22 mouse cellular contexts compared by ENCODE assay signal in genomic region chr2:26294457-26294856, GRCm38 (mm10). TPM values are rescaled to one million over a fixed set of nuclear protein-coding genes. Genes with fewer than 3 reads are reported as not detected.
DNase-seq lines count a peak whose midpoint lies in the region; ATAC-seq and TF ChIP-seq lines count a peak whose summit lies in the region.
"Had no signal": no experiment of that assay in that cellular context is flagged by ENCODE, and none has a peak within 500 bp of the region (broad histone marks: within the 10 kb centered on the region; RNA-seq: fewer than 3 reads in every experiment).

TSS of gene Ccdc187 (minus strand) at chr2:26294557.

- no peak within 1 kb of the TSS for H3K4me3 ChIP-seq in midbrain, embryonic 10.5 days
- H3K4me3 ChIP-seq in midbrain, embryonic 15.5 days: no peak within 1 kb of the TSS
- no peak within 1 kb of the TSS for H3K4me3 ChIP-seq in midbrain, embryonic 11.5 days (ENCODE audit: low read depth, low read length)
- no peak within 1 kb of the TSS for H3K4me3 ChIP-seq in midbrain, embryonic 16.5 days (ENCODE audit: low read depth, low read length)
- no peak within 1 kb of the TSS for H3K4me3 ChIP-seq in neural tube, embryonic 11.5 days (ENCODE audit: low read depth, low read length)
- peak within 1 kb of the TSS; percentile 79 for H3K4me3 ChIP-seq in testis, adult 2 months (ENCODE audit: control insufficient read depth, low read depth, low read length)

- H3K27ac ChIP-seq in midbrain, embryonic 10.5 days (replicated peaks): 0 out of 2 replicates have a peak within 1 kb of the TSS, but pooled peaks have one; percentile 42
- H3K27ac ChIP-seq in midbrain, embryonic 15.5 days: no peak within 1 kb of the TSS
- H3K27ac ChIP-seq in midbrain, embryonic 11.5 days (ENCODE audit: low read depth, low read length): no peak within 1 kb of the TSS
- H3K27ac ChIP-seq in midbrain, embryonic 16.5 days (ENCODE audit: low read length): no peak within 1 kb of the TSS
- H3K27ac ChIP-seq in neural tube, embryonic 11.5 days (ENCODE audit: low read depth, low read length): no peak within 1 kb of the TSS
- no peak within 1 kb of the TSS for H3K27ac ChIP-seq in testis, adult 2 months (ENCODE audit: control insufficient read depth, insufficient read depth, low read depth, low read length)

- ATAC-seq in midbrain, embryonic 15.5 days (replicated peaks): no peak
- no peak for ATAC-seq in midbrain, embryonic 11.5 days (ENCODE audit: low FRiP score)
- no peak for ATAC-seq in midbrain, embryonic 16.5 days
- ATAC-seq in neural tube, embryonic 11.5 days (ENCODE audit: insufficient read depth, low FRiP score, low TSS enrichment): no peak
- ATAC-seq: activated CD4-positive, CD25-positive, alpha-beta regulatory T cell, adult 4 months; CD4-positive, CD25-positive, alpha-beta regulatory T cell, adult 4 months; Patski had no signal

- WGBS in midbrain, embryonic 10.5 days: 67% methylated on average over 2 of the region's 2 CpGs
- 65% methylated on average over 2 of the region's 2 CpGs for WGBS in midbrain, embryonic 15.5 days
- WGBS in midbrain, embryonic 11.5 days: 69% methylated on average over 2 of the region's 2 CpGs
- WGBS in midbrain, embryonic 16.5 days: 68% methylated on average over 2 of the region's 2 CpGs
- 61% methylated on average over 2 of the region's 2 CpGs for WGBS in neural tube, embryonic 11.5 days

- no peaks in the 10 kb centered on the region for H3K36me3 ChIP-seq in midbrain, embryonic 10.5 days
- no peaks in the 10 kb centered on the region for H3K36me3 ChIP-seq in midbrain, embryonic 15.5 days (replicated peaks)
- no peaks in the 10 kb centered on the region for H3K36me3 ChIP-seq in midbrain, embryonic 11.5 days (ENCODE audit: control insufficient read depth, insufficient read depth, low read length)
- no peaks in the 10 kb centered on the region for H3K36me3 ChIP-seq in midbrain, embryonic 16.5 days (ENCODE audit: control insufficient read depth, insufficient read depth, low read length)
- H3K36me3 ChIP-seq in neural tube, embryonic 11.5 days (ENCODE audit: control insufficient read depth, insufficient read depth, low read length): no peaks in the 10 kb centered on the region
- H3K36me3 ChIP-seq in testis, adult 2 months (ENCODE audit: control insufficient read depth, insufficient read depth, low read length): no peaks in the 10 kb centered on the region
- H3K36me3 ChIP-seq: G1E had no signal

- peaks cover 32% of the 10 kb centered on the region for H3K4me1 ChIP-seq in midbrain, embryonic 10.5 days
- H3K4me1 ChIP-seq in midbrain, embryonic 15.5 days: peaks cover 31% of the 10 kb centered on the region
- H3K4me1 ChIP-seq in midbrain, embryonic 11.5 days (ENCODE audit: control insufficient read depth, insufficient read depth, low read length): peaks cover 27% of the 10 kb centered on the region
- peaks cover 16% of the 10 kb centered on the region for H3K4me1 ChIP-seq in midbrain, embryonic 16.5 days (ENCODE audit: control insufficient read depth, insufficient read depth, low read length)
- H3K4me1 ChIP-seq in neural tube, embryonic 11.5 days (ENCODE audit: control insufficient read depth, insufficient read depth, low read length): peaks cover 9% of the 10 kb centered on the region; the same call in 1 of the 2 replicates
- H3K4me1 ChIP-seq in testis, adult 2 months (ENCODE audit: control insufficient read depth, insufficient read depth, low read length): no peaks in the 10 kb centered on the region

- peak; percentile 25; the same call in 1 of the 2 replicates for TF ChIP-seq POLR2A in testis, adult 2 months (IDR thresholded peaks at IDR 0.05; ENCODE audit: control insufficient read depth, low read depth, low read length)

- no peak for TF ChIP-seq CTCF in testis, adult 2 months (IDR thresholded peaks at IDR 0.05; ENCODE audit: control insufficient read depth, insufficient read depth, insufficient replicate concordance, low read depth, low read length)

- H3K9ac ChIP-seq in midbrain, embryonic 15.5 days: no peak within 1 kb of the TSS
- H3K9ac ChIP-seq in midbrain, embryonic 11.5 days (ENCODE audit: low read length): no peak within 1 kb of the TSS
- no peak within 1 kb of the TSS for H3K9ac ChIP-seq in midbrain, embryonic 16.5 days (ENCODE audit: low read depth, low read length)
- H3K9ac ChIP-seq in neural tube, embryonic 11.5 days (ENCODE audit: low read length): no peak within 1 kb of the TSS

- H3K27me3 ChIP-seq in midbrain, embryonic 10.5 days (ENCODE audit: low read depth, poor library complexity, severe bottlenecking): peaks cover 3% of the 10 kb centered on the region
- no peaks in the 10 kb centered on the region for H3K27me3 ChIP-seq in midbrain, embryonic 15.5 days (replicated peaks)
- no peaks in the 10 kb centered on the region for H3K27me3 ChIP-seq in midbrain, embryonic 11.5 days (ENCODE audit: control insufficient read depth, insufficient read depth, low read length)
- no peaks in the 10 kb centered on the region for H3K27me3 ChIP-seq in midbrain, embryonic 16.5 days (ENCODE audit: control insufficient read depth, insufficient read depth, low read depth, low read length)
- no peaks in the 10 kb centered on the region for H3K27me3 ChIP-seq in neural tube, embryonic 11.5 days (ENCODE audit: control insufficient read depth, insufficient read depth, low read length)
- H3K27me3 ChIP-seq in testis, adult 2 months (ENCODE audit: control insufficient read depth, insufficient read depth, low read length): no peaks in the 10 kb centered on the region
- H3K27me3 ChIP-seq: Patski had no signal

- no peaks in the 10 kb centered on the region for H3K9me3 ChIP-seq in midbrain, embryonic 10.5 days (replicated peaks)
- no peaks in the 10 kb centered on the region for H3K9me3 ChIP-seq in midbrain, embryonic 15.5 days
- no peaks in the 10 kb centered on the region for H3K9me3 ChIP-seq in midbrain, embryonic 11.5 days (ENCODE audit: control insufficient read depth, low read length)
- H3K9me3 ChIP-seq in midbrain, embryonic 16.5 days (replicated peaks; ENCODE audit: control insufficient read depth, low read length, poor library complexity, severe bottlenecking): no peaks in the 10 kb centered on the region
- H3K9me3 ChIP-seq in neural tube, embryonic 11.5 days (ENCODE audit: control insufficient read depth, low read length): no peaks in the 10 kb centered on the region
- H3K9me3 ChIP-seq: G1E had no signal

- no peak within 1 kb of the TSS for H3K4me2 ChIP-seq in midbrain, embryonic 15.5 days
- H3K4me2 ChIP-seq in midbrain, embryonic 11.5 days: no peak within 1 kb of the TSS
- no peak within 1 kb of the TSS for H3K4me2 ChIP-seq in midbrain, embryonic 16.5 days (ENCODE audit: low read length)
- no peak within 1 kb of the TSS for H3K4me2 ChIP-seq in neural tube, embryonic 11.5 days (ENCODE audit: low read depth)

- no peak for DNase-seq in midbrain, embryonic 10.5 days (ENCODE audit: low spot score)
- DNase-seq in midbrain, embryonic 11.5 days (ENCODE audit: low spot score, missing footprints): peak; percentile 23
- peak; percentile 6 for DNase-seq in neural tube, embryonic 11.5 days (ENCODE audit: low spot score)
- no peak for DNase-seq in neural tube, embryonic 10.5 days (ENCODE audit: extremely low spot score, low spot score)
- DNase-seq in testis, postnatal 10 days (ENCODE audit: low spot score): no peak
- DNase-seq: adrenal gland, adult 2 months; adrenal gland, adult 8-10 months; adrenal gland, postnatal 10 days; adrenal gland, postnatal 14 days; adrenal gland, postnatal 25 days; adrenal gland, postnatal 36 days; B cell, adult 2 months; cerebellum, adult 11 months; cerebellum, adult 11-12 months had no signal

RNA-seq across cellular contexts. Expression of gene Ccdc187, which starts in this region (rescaled TPM):
- polyA plus RNA-seq in midbrain, embryonic 10.5 days (2016; fragmentation: Nextera tagmentation; extraction: Ambion mirVana): 0.02 and 0.07 TPM in 2 replicates
- 0.18 and 0.25 TPM in 2 replicates for polyA plus RNA-seq in midbrain, embryonic 15.5 days (2015; fragmentation: Nextera tagmentation; extraction: Ambion mirVana)
- polyA plus RNA-seq in midbrain, embryonic 11.5 days (2014; fragmentation: Nextera tagmentation; extraction: Ambion mirVana): 0.05 and 0.10 TPM in 2 replicates
- polyA plus RNA-seq in midbrain, embryonic 16.5 days (2015; fragmentation: Nextera tagmentation; extraction: Ambion mirVana): 0.21 and 0.29 TPM in 2 replicates
- polyA plus RNA-seq in neural tube, embryonic 11.5 days (2014; fragmentation: Nextera tagmentation; extraction: Ambion mirVana): not detected in 2 replicates
- polyA plus RNA-seq in testis, adult 2 months (2012; rRNA removed): 90.3 and 101 TPM in 2 replicates
- polyA plus RNA-seq: activated CD4-positive, CD25-positive, alpha-beta regulatory T cell, adult 4 months; C2C12; CD4-positive, CD25-positive, alpha-beta regulatory T cell, adult 4 months; G1E had no signal

Comparison
In these comparisons a context has a peak if more than half of its experiments do, and no peak if none do; other contexts are left out.
1. RNA of gene Ccdc187 (polyA plus RNA-seq): 90.3 to 101 TPM in testis, adult 2 months; 0.18 to 0.25 TPM in midbrain, embryonic 15.5 days, 0.21 to 0.29 TPM in midbrain, embryonic 16.5 days, 0.05 to 0.10 TPM in midbrain, embryonic 11.5 days, not detected in neural tube, embryonic 11.5 days and 0.02 to 0.07 TPM in midbrain, embryonic 10.5 days; every median in the first group is over 10 times any median in the second.
2. Peak in DNase-seq in midbrain, embryonic 11.5 days; RNA of the gene not detected or under 1 TPM.
3. Peak in DNase-seq in neural tube, embryonic 11.5 days; RNA of the gene not detected or under 1 TPM.